Comparison of ENCODE assay signal across 9 mouse cellular contexts in genomic region chr3:101280348-101281311, GRCm38 (mm10). TPM values are rescaled to one million over a fixed set of nuclear protein-coding genes. Genes with fewer than 3 reads are reported as not detected.
DNase-seq lines count a peak whose midpoint lies in the region; ATAC-seq and TF ChIP-seq lines count a peak whose summit lies in the region.
"Had no signal": no experiment of that assay in that cellular context is flagged by ENCODE, and none has a peak within 500 bp of the region (broad histone marks: within the 10 kb centered on the region; RNA-seq: fewer than 3 reads in every experiment).

No protein-coding gene starts in this region.

- ATAC-seq in intestine, embryonic 16.5 days: peak; percentile 73
- 0 out of 2 replicates have a peak, but pooled peaks have one; percentile 13 for ATAC-seq in megakaryocyte, adult 5-6 weeks (ENCODE audit: poor library complexity, severe bottlenecking)

- no peaks in the 10 kb centered on the region for H3K36me3 ChIP-seq in intestine, embryonic 16.5 days (ENCODE audit: control insufficient read depth, insufficient read depth, low read length)

- WGBS in intestine, embryonic 16.5 days: 39% methylated on average over 15 of the region's 15 CpGs

- H3K27me3 ChIP-seq in intestine, embryonic 16.5 days (replicated peaks; ENCODE audit: control insufficient read depth, insufficient read depth, low read length): no peaks in the 10 kb centered on the region

- no peak overlapping the region for H3K4me3 ChIP-seq in intestine, embryonic 16.5 days (ENCODE audit: low read length)
- H3K4me3 ChIP-seq in layer of hippocampus, adult 2 months: no peak overlapping the region

- no peak overlapping the region for H3K9ac ChIP-seq in intestine, embryonic 16.5 days (ENCODE audit: low read depth, low read length)

- TF ChIP-seq CTCF in layer of hippocampus, adult 2 months (conservative IDR thresholded peaks at IDR 0.05): no peak

- no peak overlapping the region for H3K4me2 ChIP-seq in intestine, embryonic 16.5 days (ENCODE audit: low read depth, low read length)

- H3K4me1 ChIP-seq in intestine, embryonic 16.5 days (ENCODE audit: control insufficient read depth, insufficient read depth, low read length): peaks cover 13% of the 10 kb centered on the region

- H3K27ac ChIP-seq in intestine, embryonic 16.5 days (ENCODE audit: low read length): peak overlapping the region; percentile 35
- no peak overlapping the region for H3K27ac ChIP-seq in layer of hippocampus, adult 2 months

- DNase-seq in retina, embryonic 14.5 days (ENCODE audit: low spot score): peak; percentile 21
- DNase-seq in retina, postnatal 1 day: no peak
- peak; percentile 55 to 83 for DNase-seq in gastrocnemius, postnatal 4 days (ENCODE audit: low spot score in 2 of 2)
- peak; percentile 52 to 75 for DNase-seq in urinary bladder, postnatal 36 days (ENCODE audit: low spot score in 2 of 2)
- DNase-seq in layer of hippocampus, adult 2 months (ENCODE audit: low spot score in 2 of 2): no peak
- DNase-seq in spleen, postnatal 36 days (ENCODE audit: low spot score in 2 of 2): no peak

- H3K9me3 ChIP-seq in intestine, embryonic 16.5 days (ENCODE audit: control insufficient read depth, low read length): no peaks in the 10 kb centered on the region

RNA-seq across cellular contexts. Expression of gene Cd2, which starts 7.1 kb away (rescaled TPM):
- under 1 TPM in 1 of 2 experiments, not detected in 1; 0.47 TPM for total RNA-seq in gastrocnemius, postnatal 4 days (2021)
- polyA plus RNA-seq in intestine, embryonic 16.5 days (2015; fragmentation: Nextera tagmentation; extraction: Ambion mirVana): 0.31 and 0.56 TPM in 2 replicates
- 3.1 and 3.2 TPM in 2 replicates for total RNA-seq in megakaryocyte, adult 5-6 weeks (2015)
- 6.6 and 7.3 TPM in 2 replicates for total RNA-seq in megakaryocyte, adult 5-6 weeks (2017)
- total RNA-seq in layer of hippocampus, adult 2 months (2021): not detected
- total RNA-seq: left cerebral cortex, postnatal 10 days had no signal

Comparison
In these comparisons a context has a peak if more than half of its experiments do, and no peak if none do; other contexts are left out.
1. DNase-seq: peak in retina, embryonic 14.5 days (single experiment), gastrocnemius, postnatal 4 days (2 of 2) and urinary bladder, postnatal 36 days (2 of 2); none in retina, postnatal 1 day (single experiment), layer of hippocampus, adult 2 months (0 of 2) and spleen, postnatal 36 days (0 of 2).